Mouse (Mus musculus) adrenal gland, adult 18-20 months (tissue): ENCODE measurements around the gene Mcu. TPM values are rescaled to one million over a fixed set of nuclear protein-coding genes. Genes with fewer than 3 reads are reported as not detected.
A peak's percentile ranks its signal among the peaks of the same experiment; 100 is the strongest.

Source experiments
- DNase-seq, 2 experiments: peaks; one replicate each; pipeline ENCODE4 v3.0.0; 2021 to 2022; ENCODE audit warnings: low spot score in 2 of 2
- total RNA-seq, 2 experiments: library from RNA; stranded (reverse); gene quantifications; 1 replicate in 1 of 2; 2 replicates in 1 of 2; pipeline ENCODE4 v1.2.3; 2021

The Mcu gene
- total RNA-seq, 2 experiments from 2014 or later = 26.2 to 36.8 TPM

DNA sequence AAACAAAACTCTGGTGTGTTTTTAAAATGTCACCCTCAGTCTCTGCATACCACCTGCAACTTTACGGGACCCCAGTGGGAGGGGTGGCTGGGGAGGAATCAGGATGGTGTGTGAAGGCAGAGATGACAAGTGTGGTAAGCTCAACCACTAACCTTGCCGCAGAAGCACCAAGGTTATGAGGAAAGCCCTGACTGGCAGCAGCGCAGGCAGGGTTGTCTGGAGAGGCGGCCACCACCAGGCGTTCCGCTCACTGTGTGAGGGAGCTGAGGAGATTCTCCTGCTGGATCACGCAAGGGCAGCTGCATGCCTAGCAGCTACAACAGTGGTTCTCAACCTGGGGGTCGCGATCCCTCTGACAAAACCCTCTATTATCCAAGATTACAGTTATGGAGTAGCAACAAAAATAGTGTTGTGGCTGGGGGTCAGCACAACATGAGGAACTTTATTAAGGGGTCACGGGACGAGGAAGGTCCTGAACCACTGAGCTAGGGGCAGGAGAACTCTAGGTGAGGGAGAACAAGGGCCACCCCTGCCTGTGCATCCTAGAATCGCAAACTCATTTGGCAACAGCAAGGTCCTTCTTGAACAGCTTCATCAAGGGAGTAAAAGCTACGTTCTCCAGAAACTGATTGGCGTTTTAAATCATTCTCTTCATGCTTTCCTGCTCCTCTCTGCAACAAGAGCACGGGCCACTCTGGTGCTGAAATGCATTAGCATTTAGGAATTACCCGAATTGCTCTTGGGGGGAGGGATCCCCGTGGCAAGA is 77.5 kb downstream of the Mcu start:
- peak in 1 of 2 experiments; percentile 42 for DNase-seq

DNA sequence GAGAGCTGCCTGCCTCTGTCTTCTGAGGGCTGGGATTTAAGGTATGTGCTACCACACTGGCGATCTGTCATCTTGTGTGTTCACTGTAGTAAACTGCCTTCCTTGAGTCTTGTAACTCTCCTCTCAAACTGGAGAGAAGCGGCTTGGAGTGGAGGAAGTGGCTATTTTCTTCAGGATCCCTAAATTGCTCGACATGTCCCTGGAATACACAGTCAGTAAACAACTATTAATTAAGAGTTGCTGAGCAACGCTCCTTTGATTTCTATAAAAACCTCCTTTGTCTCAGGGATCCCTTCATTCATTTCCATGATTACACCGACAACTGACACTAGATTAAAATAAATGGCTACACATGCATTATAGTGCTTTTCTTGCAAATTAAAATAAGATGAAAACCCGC is 78.4 kb downstream of the Mcu start:
- no peak for DNase-seq

DNA sequence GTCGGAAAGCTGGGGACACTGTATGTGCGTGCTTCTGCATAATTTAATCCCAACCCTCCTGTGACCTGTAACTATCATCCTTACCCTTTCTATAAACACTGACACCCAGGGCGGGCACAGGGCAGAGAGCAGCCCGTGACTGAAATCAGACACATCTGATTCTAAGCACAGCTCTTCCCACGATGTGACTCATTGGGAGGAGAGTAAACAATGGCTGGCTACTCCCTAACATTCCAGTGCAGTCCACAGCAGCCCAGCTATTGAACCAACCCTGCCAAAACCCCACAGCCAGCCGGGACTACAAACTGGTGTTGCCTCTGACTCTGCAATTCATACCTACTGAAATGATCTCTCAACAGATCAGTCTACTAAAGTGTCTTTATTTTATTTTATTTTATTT is 78.9 kb downstream of the Mcu start:
- DNase-seq = no peak

DNA sequence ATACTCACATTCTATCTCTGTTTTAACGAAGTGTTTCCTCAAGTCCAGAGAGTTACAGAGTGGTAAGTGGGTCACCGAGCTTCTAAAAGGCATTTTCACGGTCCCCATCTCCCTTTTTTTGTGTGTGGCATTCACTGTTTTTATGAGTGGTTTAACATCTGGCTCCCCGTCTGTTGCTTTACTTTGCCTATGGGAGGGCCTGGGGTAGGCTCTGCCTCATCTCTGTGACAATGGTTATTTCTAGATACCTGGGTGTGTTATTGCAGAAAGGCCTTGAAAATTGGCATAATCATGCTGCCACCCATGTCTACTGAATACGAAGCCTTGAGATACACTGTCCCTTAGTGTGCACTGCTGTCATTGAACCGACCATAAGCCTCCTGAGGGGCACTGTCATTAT is 84.2 kb downstream of the Mcu start:
- DNase-seq = no peak

DNA sequence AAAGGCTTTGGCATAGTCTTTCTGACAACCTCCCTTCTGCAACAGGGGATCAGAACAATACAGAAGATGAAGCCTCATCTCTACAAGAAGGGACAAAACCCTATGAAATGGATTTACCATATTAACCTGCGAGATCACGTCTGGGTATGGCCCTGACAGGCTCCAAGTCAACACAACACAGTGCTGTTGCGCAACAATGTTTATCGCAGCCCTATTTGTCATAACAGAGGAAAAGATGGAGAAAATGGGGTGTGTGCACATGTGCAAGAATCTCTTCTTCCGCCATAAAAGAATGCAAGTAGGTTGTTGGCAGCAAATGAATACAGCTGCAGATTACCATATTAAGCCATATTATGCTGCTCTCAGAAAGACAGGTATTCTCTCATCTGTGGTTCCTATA is 88.7 kb downstream of the Mcu start:
- no peak for DNase-seq

DNA sequence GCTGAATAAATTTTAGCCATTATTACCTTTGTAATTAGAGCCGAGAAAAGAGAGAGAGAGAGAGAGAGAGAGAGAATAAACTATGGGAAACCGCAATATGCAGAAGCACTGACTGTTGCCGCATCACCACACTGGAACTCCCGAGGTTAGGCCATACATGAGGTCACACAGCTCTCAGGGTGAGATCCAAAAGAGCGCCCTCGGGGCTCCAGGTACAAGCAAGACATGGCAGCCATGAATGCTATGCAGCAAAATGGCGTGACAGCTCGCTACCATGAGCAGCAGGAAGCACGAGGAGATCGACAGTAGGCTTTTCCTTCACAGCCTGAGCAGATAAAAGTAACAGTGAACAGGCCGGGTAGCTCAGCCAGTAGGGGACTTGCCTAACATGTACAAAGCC is 89.2 kb downstream of the Mcu start:
- DNase-seq = no peak

DNA sequence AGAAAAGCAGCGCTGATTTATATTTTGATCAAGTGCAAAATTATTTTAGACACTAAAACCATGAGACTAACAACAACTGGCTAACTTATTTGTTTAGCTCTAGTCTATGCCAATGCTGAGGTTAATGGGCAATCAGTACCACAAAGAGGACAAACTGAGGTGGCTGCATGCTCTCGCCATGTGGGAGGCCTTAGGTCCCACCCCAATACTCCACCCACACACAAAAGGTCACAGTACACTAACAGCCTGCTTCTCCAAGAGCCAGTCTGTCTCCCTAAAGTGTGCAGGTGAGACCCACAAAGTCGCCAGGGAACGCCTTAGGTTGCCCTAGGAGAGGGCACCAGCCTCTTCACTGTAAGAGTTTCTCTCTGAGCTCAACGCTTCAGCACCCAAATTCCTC is 91.8 kb downstream of the Mcu start:
- DNase-seq = no peak

DNA sequence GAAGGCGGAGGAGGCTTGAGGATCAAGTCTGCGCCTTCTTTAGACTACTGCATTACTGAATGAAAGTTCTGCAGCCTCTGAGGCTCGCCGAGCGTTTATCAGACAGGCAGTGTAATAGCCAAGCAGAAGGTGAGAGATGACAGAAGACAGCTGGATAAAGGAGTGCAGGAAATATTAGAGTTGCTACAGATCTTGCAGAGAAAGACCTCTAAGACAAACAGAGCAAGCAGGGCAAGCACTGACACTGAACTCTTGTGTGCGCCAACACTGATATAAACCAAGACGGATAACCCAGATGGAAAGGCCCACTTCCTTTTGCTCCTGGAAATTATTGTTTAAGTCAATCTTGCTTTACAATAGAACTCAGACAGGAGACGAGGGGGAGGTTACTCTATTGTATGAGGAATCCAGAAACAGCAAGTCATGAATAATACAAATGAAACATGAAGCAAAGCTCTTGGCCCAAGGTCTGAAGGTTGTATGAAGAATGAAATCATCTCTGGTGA is 92.6 kb downstream of the Mcu start:
- DNase-seq = no peak

DNA sequence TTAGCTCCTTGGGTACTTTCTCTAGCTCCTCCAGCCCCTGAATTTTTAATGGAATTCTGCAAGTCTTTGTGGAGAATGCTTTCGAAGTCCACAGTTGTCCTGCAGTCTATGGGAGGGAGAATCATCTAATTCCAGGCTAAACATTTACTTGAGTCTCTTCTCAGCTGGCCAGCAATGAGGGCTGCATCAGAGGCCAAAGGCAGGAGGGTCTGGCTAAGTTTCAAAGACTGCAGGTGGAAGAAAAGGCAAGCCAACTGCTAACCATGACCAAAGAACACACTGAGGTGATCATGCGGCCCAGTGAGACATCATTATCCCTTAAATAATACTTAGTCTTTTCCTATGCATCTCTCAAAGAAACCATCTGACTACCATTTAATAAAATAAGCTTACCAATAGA is 95.8 kb downstream of the Mcu start:
- no peak for DNase-seq

DNA sequence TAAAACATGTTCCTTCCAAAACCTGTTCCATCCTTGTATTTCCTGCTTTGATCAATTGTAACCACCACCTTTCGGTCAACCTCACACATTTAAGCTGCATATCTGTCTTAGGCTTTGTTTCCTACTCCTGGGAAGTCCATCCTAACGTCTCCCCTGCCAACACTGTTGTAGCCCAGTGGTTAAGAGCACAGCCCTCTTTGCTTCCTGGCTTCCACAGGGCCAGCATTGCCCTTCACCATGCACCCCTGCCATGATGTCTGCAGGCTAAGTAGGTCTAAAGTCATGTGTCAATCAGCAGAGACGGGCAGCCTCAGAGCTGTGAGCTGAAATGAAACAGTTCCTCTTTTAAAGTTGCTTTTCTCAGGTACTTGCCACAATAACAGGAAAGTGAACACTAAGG is 97.1 kb downstream of the Mcu start:
- DNase-seq = no peak

DNA sequence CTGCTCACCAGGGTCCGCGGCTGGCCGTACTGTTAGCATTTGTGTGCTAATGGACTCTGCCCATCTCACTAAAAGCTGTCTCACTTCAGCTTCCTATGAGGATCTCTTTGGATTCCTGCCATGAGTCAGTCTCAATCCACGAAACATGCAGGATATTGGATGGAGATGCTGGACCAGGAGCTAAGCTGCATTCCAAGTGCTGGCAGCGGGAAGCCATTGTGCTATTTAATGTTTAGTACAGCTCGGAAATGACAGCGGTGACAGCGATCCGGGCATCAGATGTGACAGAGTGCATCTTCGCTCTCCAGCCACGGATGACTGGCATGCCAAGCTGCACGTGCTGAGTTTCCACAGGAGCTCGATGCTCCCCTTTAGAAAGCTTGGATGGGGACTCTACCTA is 99.3 kb downstream of the Mcu start:
- no peak for DNase-seq

DNA sequence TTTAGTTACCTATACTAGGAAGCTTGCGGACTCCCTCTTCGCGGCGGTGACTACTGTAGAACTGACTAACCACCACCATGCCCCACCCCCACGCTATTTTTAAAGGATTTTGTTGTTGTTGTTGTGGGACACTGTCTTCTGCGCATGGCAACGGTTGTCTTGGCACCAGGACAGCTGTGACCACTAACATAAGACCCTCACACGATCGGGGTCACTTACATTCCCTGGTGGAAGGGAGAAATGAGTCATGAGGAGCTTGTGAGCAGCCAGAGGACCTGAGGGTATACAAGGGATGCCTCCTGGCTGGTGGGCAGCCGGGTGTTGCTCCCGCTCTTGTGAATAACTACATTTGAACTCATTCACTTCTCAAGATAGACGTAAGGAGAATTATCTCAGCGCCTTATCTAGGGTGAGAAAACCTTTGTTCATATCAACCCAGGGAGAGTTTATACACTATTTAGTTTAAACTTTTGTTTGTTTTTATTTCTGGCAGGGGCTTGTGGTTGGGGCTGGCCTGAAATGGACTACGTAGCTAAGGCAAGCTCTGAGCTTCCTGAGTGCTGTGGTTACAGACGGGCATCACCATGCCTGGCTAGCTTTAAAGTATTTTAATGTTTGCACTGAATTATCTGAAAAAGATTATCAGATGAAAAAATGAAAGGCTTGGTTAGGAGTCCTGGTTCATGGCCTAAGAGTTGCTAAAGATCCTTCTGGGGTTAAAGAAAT is 101.6 kb downstream of the Mcu start:
- no peak for DNase-seq

DNA sequence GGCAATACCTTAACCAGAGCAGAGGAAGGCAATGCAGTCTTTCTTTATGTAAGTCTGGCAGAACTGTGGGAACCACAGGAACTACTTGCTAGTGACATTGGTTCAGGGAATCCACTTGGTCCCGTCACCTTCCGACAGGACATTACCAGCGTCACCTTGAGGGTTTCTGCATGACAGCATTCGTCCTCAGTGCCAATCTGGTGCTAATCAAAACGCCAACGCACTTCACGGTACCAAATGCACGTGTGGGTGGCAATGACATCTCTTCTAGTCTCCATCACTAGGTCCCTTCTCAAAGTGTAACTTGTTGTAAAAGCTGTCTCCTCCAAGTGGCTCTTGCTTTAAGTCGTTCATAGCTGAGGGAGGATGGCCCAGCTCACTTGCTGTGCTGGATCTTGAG is 104.3 kb downstream of the Mcu start:
- DNase-seq = no peak

DNA sequence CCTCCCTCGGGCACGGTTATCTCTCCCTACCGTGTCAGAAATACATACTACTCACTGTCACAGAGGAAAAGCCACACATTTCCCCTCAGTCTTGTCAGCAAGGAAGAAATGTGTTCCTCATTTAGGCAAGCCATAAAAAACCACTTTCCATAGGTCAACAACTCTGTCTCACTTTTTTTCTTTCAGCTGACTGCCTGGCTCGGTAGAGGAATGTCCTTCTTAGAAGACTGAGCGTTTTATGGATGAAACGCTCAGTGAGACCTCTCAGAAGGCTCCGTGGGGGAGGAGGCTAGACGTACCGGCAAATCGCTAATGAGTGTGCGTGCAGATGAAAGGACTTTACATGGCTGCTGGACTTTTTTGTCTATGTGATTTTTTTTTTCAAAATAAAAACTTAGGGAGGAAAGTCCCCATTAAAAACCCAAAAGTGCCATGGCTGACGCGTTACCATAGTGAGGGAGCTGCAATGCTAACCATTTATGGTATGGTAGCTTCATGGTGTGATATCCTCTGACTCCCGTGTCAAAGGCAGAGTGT is 105.0 kb downstream of the Mcu start:
- no peak for DNase-seq

DNA sequence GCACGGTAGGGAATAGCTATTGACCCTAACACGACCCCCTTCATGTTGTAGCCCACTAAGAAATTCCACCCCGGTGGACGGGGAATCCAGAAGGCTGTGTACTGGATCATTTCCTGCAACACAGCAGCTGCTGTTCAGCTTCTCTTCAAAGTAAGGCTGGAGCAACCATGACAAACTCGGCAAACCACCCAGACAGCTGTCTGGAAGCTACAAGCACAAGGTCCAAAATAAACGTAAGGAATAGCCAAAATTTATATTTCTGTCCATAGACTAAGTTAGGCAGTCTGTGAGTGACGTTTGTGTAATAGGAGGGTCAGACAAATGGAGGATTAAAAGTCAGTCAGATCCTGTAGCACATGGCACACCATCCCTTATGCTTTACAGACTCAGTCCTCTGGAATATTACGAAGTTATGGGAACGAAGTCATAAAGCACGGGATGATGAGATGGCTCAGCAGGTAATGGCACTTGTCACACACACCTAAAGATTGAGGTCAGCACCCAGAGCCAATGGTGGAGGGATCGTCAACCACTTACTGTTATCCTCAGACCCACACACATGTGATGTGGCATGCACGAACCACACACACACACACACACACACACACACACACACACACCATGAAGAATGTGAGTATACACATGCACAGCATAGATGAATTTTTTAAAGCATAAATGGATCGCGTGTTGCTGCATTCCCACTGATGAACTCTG is 105.6 kb downstream of the Mcu start:
- no peak for DNase-seq

DNA sequence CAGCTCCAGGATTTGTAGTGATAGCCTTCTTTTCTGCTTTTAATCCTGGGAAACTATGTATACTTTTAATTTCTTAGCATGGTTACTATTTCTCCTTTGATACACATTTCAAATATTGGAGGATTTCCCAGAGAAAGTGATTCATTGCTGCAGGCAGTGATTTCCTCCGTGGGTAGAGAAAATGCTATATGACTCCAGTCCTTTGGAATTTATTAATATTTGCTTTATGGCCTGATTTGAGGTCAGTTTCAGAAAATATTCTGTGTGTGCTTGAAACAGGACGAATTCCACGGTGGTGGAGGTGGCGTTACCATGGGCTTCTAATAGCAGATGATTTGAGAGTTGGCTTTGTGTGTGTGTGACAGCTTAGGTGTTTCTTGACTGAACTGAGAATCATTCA is 107.3 kb downstream of the Mcu start:
- DNase-seq = no peak

DNA sequence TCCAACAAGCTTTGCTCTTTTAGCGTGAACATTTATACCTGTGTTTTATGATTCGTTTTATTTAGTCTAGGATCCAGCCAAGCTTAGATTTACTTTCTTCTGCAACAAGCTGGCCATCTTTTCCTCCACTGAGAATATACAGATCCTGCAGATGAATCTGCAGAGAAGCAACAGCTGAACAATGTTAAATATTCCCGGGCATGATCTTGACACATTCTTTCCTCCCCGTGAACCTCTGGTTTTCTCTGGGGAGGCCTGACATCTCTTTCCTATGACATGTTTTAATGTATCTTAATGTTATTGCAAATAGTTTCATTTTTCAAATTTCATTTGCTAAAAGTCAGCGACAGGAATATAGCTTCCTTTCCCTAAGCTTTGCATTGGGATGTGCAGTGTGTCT is 109.8 kb downstream of the Mcu start:
- DNase-seq = no peak

DNA sequence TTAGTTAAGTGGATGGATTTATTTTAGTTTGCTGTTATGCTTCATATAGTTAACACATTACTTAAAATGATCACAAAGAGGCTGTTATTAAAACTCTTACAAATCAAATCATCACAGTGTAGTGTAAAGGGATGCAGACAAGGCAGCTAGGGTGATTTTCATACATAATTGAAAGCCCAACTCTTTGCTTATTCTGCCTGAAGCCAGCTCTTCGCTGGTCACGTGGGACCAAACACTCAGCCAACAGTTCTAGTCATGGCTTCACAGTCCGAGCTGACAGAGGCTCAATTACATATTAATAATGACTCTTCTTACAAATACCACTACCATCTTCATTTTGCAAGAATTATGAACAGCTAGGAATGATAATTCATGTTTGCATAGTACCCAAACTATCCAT is 112.2 kb downstream of the Mcu start:
- DNase-seq = no peak

DNA sequence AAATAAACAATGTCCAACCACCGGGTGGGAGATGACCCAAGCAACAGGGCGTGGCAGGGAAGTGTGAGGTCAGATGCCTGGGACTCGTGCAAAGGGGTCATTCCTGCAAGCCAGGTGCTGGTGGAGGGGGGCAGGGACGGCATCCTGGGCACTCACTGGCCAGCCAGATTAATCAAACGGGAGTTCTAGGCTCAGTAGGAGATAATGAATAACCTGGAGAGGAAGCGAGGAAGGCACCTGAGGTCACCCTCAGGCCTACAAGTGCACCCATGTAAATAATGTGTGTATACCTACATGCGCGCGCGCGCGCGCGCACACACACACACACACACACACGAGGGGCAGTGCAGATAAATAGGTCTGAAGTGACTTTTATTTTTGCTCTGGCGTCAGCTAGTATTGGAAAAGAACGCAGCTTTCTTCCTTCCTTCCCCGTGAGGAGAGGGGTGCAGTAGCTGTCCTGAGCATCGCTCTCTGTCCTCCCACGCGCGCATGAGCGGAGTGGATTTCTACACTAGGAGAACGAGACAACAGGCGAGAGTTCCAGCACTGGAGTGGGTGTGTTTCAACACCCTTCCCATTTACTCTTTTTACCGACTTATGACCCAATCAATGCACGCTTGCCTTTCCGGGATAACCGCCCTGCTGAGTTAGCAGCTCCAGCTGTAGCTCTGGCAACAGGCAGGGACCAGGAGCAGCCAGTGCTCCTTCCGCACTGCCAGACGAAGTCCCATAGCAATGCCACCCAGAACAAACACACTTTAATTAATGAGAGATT is 112.9 kb downstream of the Mcu start:
- no peak for DNase-seq

DNA sequence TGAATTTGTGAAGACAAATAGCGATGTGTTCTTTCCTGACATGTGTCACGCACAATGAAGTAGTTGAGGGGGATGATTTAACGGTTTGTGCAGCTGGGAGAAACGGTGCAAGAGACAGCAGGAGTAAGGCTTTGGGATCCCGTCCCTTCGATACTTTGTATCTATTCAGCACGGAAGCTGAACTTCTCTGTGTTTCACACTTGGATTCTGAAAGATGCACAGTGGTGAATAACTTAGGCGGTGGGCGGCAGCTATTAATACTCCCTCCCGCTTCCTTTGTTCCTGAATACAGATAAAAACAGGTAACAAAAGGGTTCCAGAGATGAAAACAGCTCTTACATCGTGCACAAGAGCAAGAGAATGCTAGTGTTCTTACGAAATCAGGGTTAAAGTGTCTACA is 114.1 kb downstream of the Mcu start:
- DNase-seq = no peak

DNA sequence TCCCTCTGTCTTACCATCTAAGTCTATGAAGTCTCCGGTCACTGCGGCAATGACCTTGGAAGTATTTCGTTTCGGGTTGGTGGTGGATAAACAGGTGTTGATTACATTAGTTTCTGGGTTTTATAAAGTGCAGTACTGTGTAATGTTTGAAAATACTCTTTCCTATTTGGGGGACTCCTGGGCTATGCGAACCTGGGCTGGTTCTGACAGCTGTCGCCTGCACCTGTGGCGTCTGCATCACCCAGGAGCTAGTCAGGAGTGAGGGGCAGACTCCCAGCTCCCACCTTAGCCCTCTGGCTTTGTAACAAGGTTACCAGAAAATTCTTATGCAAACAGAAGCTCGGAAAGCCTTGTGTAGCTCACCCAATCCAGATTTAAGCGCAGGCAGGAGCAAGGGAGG is 114.7 kb downstream of the Mcu start:
- DNase-seq = no peak
